Mouse (Mus musculus) kidney, postnatal 4 days (tissue): Measurements from ENCODE around the gene Itpk1.
A peak's percentile ranks its signal among the peaks of the same experiment; 100 is the strongest.

Experiments used
- DNase-seq, 2 experiments: peaks; one replicate each; pipeline ENCODE4 v3.0.0; 2021; ENCODE audit warnings: mixed read lengths in 2 of 2

The Itpk1 gene

DNA sequence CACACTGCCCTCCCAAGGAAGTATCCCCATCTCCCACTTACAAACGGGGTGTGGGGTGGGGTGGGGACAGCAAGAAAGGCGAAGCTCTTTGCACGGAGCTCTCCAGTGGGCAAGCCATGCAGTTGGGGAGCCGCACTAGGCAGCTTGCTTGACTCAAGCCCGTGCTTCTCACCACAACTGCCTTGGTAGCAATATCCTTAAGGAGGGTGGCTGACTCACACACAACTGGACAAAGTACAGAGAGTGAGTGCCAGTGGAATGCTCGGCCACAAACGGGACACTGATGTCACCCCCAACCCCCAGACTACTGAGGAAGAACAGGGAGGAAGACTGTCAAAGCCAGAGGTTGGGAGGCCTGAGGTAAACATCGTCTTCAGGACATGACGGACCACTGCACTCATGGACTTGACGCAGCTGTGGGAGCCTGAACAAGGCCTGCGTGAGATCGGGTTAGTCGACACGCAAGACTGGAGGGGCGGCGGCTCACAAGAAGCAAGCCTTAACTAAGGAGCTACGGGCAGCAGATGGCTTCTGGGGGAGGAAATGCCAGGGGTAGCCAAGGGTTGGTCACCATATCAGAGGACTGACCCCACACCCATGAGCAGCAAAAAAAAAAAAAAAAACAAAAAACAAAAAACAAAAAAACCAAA is 113.9 kb downstream of the Itpk1 start:
- peak; percentile 51 to 62 for DNase-seq

DNA sequence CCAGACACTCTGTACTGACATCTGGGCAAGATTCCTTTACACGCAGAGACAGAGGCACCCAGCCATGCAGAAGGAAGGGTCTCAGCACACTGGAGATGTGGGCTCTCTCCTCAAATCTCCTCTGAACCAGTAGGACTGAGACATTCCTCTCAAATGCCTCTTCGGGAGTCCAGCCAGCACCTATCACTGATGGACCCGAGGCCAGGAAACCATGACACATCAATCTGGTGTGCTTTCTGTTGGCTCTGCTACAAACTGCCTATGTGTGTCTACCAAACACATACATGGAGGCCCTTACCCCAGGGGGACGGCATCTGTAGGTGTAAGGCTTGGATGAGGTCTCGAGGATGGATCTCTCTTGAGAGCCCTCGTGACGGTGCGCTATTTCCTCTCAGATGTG is 117.6 kb downstream of the Itpk1 start:
- DNase-seq, result no peak

DNA sequence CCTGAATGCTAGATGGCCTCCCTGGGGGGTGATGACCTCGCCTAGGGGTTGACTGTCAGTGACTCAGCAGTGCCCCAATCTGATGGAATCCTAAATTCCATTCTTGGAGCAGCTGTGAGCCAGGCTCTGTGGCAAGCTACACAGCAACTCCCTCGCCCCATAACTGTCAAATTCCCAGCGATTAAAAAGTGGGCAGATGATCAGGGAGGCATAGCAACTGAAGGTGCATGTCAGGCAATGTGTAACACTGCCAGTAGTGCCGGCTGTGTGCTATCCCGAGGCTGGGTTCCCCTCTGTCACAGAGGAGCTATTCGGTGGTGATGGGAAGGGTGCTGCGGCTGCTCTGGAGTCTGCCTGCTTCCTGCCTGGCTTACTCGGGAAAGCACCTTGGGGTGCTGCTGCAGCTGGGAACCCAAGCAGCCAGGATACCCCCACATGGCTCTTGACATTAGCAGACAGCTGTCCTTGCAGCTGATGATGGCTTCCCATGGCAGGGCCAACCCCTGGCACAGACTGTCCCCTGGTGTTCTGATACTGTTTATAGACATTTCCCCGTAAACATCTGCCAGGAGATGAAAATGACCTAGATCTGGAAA is 118.3 kb downstream of the Itpk1 start:
- DNase-seq, result no peak

DNA sequence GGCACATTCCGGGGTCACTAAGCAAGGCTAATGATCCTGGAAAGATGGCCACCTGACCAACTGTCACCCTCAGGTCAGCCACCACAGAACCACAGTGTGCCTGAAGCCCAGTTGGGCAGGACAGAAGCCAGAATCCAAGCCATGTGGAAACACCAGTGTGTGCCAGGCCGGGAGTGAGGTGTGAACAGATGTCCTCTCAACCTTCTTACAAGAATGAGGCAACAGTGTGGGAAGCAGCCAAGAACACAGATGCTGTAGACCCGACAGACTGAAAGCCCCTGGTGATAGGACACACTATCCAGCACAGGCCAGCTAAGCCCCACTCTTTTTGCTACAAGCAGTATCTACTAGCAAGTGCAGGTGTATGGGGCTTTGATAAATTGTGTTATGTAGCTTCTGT is 119.3 kb downstream of the Itpk1 start:
- DNase-seq, result no peak

DNA sequence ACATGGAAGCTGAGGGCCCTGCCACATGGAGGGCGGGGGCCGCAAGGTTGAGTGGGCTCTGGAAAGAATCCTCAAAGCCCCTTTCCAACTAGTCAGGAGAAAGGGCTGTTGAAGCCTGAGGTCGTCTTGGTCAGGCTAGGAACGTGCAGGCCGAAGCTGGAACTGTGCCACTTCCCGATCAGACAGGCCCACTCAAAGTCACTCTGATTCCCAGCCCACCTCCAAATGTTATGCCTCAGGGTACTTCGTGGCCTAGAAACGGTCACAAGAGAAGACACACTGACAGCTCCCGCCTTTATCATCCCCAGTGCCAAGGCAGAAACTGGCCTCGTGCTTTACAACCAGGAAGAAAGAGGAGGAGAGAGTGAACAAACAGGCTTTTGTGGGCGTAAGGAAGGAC is 122.3 kb downstream of the Itpk1 start:
- no peak for DNase-seq

DNA sequence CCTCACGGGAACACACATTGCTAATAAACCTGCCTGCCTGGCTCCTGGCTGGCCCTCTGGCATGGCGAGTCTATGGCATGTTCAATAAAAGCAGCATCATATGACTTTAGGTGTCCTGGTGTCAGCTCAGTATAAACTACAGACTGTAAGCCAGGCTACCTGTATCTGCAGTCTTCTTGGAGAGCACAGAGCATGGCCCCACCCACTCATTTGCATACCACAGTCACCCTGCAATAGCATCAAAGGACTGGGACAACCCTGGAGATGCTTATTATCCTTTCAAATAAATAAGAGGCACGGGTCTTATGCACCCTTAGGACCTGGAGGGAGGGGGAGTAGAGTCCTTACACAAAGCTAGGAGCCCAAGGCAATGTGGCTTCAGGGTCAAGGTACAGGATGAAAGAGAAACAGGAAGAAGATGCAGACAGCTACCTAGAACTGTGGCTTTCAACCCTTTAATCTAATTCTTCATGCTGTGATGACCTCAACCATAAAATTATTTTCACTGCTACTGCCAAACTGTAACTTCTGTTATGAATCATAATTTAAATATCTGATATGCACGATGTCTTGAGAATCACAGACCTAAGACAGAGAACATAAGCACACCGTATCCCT is 123.0 kb downstream of the Itpk1 start:
- DNase-seq, result no peak

DNA sequence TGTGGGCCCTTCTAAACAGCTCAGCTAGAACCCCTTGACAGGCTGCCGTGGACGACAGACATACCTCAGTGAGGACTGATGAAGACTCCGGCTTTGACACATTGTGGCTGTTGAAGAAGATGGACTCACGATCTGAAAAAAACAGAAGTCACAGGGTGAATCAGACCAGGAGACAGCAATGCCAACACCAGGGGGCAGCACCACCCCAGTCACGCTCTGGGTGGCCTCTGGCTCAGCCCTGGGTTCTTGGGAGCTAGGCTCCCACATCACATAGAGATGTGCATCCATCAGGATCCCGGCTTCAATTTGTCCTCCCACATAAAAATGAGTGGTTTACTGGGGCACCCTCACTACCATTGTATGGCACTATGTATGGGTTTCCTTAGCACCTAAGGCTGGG is 125.7 kb downstream of the Itpk1 start:
- peak; percentile 93 for DNase-seq

DNA sequence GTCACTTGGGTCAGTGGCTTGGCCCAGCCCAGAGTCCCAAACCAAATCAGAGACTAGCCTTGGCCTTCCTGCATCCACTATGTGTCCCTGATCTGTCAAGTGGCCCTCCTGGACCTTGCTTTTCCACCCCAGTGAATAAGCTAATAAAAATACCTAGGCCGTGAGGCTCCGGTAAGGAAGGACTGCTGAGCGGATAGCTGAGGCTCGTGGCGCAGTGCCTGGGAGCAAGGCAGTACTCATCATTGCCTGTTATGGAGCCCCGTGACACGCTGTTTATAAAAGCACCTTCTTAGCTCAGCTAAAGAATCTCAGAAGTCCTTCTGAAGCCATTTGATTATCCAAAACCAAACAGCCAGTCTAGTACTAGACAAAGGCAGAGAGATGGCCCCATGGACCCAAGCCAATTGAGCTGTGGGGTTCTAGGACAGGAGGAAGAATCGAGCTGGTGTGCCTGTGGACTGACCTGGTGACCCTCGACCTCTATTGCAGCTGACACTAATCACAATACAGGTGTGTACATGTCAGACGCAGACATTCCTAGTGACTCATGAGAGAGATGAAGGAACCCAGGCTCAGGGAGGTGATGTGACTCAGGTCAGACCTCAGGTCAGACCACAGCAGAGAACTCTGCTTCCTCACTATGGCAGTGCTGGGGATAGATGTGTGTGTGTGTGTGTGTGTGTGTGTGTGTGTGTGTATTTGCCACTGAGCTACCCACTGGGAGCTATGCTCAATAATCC is 127.9 kb downstream of the Itpk1 start:
- DNase-seq, result no peak

DNA sequence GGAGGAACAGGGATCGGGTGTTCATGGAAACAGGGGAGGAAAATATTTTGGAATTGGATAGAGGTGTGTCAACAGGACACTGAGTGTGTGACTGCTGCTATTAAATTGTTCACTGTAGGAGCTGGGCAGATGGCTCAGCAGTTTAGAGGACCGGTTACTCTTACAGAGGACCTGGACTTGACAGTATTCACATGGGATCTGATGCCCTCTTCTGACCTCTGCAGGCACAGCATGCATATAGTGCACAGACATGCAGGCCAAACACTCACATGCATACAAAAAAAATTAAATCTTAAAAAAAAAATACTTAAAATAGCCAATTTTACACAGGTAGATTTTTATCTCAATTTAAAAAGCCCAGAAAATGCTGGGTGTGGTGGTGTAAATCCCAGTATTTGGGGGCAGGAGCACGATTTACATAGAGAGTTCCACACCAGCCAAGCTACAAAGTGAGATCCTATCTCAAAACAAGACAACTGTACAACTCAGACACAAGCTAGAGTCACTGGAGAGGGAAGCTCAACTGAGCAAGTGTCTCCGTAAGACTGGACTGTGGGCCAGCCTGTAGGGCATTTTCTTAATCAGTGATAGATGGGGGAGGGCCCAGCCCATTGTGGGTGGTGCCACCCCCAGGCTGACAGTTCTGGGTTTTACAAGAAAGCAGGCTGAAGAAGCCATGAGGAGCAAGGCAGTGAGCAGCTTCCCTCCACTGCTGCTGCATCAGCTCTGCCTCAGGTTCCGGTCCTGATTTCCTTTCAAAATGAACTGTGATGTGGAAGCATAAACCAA is 129.0 kb downstream of the Itpk1 start:
- DNase-seq, result peak in 1 of 2 experiments; percentile 53

DNA sequence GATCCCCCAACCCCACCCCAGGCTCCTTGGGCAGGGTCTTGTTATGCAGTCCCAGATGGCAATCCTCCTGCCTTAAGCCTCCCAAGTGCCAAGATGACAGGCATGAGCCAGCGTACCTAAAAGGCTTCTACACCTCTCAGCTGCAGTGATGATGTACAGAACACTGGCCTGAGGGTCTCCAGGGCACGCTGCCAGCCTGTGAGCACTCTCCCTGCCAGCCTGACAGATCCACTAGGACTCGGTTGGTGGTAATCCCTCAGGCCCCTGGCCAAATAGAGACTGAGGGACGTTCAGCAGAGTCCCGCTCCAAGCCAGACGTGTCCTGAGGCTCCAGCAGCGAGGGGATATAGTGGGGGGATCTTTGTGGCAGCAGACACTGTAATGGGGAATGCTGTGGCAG is 131.7 kb downstream of the Itpk1 start:
- no peak for DNase-seq

DNA sequence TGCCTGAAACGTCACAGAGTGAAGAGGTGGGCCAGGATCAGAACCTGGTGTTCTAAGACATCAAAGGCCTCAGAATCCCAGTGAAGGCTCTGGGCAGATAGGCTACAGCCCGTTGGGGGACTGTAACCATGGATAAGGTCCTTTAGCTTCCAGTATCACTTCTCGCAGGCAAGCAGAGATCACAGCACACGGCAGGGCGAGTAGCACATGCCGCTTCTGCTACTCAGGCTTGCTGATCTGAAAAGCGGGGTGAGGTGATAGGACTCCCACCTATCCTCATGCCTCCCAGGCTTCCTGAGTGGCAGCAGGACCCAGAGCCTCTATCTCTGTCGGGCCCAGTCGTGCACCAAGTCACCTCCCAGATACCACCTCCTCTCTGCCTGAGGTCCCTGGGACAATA is 133.1 kb downstream of the Itpk1 start:
- DNase-seq, result no peak

DNA sequence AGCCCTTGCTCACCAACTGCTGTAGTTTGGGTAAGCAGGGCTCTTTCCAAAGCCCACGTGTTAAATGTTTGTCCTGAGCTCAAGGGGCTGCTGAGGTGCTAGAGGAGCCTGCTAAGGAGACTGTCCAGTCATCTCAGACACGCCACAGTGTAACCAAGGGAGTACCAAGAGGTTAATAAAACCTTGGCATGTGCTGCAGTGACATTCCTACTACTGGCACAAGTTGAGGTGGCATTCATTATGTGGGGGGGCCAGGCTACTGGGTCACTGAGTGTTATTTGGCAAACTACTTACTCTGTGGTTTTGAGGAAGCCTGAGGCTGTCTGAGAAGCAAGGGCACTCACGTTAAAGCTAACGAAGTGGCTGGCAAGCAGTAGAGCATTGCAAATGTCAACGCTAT is 134.0 kb downstream of the Itpk1 start:
- DNase-seq, result no peak

DNA sequence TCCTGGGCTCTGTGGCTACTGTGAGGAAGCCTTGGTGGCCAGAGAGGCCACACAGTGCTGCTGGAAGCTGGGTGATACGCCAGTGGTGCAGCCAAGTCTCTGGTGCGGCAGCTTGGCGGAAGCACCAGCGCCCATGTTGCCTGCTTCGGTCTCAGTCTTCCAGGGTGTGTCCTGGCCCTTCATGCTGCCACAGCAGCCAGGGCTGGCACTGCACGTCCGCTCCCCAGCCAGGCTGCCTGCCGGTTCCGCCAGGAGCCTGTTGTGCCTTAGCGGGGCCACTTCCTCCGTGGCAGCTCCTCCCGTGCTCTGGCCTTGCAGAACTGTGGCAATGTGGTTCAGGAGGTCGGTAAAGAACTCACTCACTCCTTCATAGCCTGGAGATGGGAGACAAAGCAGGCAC is 134.6 kb downstream of the Itpk1 start:
- DNase-seq, result no peak

DNA sequence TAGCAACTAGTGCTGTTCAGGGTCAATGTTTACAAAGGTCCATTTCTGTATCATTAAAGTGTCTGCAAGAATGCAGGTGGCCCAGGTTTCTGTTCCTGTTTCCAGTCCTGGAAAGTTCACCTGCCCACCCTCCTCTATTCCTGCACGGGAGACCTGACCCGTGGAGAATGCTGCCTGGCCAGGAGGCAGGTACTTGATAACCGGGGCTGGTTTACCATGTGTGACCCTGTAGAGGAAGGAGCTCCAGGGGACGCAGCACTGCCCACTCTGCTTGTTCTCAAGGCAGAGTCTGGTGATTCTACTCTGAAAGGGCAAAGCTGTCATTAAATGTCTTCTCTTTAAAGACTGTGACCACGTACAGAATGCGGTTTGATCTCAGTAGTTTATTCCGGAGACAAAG is 136.5 kb downstream of the Itpk1 start:
- peak in 1 of 2 experiments; percentile 33 for DNase-seq

DNA sequence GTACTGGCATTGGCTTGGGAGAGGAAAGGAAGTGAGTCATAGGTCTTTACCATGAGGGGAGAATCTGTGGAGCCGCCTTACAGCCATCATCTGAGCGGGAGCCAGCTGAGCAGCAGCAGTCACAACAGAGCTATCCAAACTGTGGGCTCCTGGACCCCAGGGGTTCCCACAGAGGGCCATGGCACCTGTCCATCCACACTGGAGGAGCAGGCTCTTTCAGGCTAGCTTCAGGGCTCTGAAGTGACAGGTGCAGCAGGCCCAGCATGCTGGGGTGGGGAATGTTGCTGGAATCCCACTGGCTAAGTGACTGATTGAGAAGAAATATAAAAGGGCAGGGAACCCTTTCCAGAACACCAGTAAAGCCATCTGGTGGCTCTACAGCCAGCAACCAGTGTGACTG is 137.8 kb downstream of the Itpk1 start:
- no peak for DNase-seq

DNA sequence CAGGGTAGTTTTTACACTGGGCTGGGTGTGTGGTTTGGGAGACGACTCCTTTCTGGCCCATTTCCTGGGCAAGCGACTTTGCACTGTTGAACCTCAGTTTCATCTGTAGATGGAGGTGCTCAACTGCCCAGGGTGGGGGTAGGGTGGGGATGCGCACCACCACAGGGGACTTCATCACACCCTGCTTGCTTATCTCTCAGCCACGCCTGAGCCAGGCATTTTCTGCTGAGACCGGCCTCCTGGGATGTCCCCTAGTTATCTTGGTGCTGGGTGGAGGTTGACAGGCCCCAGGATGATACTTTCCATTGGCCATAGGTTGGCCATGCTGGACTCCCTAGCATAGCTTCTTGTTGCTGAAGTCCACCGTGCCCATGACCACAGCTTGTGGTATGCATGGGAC is 139.6 kb downstream of the Itpk1 start:
- no peak for DNase-seq

DNA sequence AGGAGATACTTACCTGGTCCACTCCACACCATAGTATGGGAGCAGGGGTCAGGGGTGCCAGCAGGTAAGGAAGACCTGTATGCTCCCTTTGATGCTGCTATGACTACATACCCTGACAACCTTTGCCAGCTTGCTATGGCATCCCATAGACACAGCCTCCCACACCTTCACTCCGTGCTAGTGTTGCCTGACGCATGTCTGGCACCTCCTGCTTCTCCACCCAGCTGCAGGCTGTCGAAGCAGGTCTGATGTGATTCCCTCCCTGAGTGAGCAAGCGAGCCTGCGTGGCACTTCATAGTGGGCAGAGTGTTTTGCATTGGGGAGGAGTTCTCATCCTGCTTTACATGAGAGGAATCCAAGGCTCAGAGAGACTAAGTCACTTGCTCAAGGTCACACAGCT is 147.4 kb downstream of the Itpk1 start:
- no peak for DNase-seq

DNA sequence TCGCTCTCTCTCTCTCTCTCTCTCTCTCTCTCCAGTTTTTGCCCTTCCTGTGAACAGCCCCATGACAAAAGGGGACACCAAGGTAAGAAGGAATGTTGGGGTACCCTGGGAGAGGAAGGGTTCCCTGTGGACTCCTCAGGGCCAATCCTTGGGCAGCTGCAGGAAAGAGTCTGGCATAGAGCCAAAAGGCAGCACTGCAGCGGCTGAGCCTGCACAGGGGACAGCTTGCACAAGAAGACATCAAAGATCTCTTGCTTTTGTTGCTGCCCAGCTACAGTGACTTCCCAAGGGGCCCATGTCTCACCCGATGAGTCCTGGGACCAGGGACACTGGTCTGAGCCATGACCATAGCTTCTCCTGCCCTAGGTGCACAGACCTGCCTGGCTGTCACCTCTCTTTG is 148.9 kb downstream of the Itpk1 start:
- DNase-seq, result no peak

DNA sequence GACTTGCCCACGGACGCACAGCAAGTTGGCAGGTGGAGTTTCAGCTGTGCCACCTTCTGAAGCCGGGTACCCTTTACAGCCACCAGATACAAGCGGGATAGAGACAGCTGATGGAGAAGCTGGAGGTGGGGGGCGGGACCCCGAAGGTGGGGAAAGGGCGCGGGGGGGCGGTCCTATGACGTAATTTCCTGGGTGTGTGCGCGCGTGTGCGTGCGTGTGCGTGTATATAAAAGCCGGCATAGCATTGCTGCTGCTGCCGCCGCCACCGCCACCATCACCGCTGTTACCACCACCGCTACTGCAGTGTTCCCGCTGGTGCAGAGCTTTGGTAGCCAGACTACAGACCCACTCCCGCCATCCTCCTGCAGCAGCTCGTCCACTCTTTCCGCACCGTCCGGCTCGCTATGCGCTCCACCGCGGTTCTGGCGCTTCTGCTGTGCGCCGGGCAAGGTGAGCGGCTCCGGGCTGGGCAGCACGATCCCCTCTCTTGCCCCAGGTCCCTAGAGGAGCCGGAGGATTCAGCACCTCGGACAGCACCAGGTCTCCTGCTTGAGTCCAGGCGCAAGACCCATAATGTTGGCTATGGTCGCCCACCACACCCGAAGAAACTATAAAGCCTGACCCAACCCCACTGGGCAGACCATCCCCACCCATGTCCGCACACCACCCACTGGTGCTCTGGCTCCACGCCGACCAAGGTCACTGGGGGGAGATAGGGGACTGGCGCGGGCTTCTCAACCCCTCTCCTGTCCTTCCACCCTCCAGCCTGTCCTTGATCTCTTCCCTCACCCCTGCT is 149.8 kb downstream of the Itpk1 start, which contains the start of gene Chga:
Gene Chga, plus strand, starts transcription at position 249 of the 796 bp plus-strand sequence.
- peak; percentile 96 to 98 for DNase-seq

DNA sequence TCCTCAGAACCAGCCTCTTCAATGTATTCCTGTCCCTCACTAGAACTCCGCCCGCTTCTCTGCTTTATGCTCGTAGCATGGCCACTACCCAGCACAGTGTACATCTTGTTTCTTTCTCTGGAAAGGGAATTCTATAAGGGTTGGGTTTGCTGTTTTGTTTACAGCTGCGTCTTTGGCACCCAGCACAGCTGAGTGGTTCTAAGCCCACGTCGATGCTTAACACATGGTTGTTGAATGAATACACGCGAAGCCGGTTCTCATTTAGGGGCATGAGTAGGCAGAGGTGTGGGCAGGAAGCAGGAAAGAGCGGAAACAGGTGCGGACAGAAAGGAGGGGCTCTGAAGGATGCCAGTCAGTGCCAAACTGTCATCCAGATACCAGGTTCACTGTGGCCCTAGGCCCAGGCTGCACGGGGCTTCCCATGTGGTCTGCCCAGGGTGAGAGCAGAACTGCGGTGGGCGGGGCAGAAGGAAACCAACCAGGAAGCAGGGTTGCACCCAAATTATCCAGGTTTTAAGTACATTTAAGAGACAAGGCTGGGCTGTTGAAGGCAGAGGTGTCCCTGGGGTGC is 150.9 kb downstream of the Itpk1 start:
- no peak for DNase-seq

DNA sequence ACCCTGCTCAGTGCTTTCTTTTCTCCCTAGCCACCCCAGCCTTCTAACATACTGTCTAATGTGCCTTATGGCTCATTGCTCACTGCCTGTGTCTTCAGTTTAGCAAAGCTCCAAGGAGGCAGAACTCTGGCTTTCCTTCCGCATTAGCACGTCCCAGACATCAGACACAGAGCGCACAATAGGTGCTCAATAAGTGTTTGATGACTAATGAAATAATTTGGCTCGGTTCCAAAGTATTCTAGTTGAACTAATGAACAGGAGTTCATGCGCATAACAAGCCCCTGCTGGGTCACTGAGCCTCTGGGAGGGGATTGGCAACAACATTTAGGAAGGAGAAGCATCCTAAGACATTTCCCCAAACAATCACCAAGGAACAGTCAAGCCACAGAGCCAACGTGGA is 152.7 kb downstream of the Itpk1 start:
- no peak for DNase-seq

DNA sequence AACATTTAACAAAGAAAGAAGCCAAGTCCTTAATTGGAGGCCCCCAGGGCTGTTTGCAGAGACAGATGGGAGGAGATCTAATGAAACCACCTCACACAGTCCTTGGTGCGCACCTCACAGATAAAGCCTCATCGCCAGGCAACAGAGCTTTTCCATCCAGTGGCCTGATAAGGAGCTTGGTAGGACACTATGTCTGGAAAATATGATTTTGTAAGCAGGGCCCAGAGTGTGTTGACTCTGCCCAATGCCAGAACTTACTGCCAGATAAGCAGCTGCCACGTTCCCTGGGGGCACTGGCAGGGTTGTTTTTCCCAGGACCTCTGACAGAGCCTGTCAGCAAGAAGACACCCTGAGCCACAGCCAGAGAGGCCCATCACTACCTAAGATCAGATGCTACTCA is 153.5 kb downstream of the Itpk1 start:
- DNase-seq, result no peak
